Mouse (Mus musculus) right cerebral cortex, adult 18-20 months (tissue): ENCODE measurements at regions not wholly inside any gene's neighbourhood (a gene's known extent, or its start where the extent isn't known, plus 50 kb on each side); places are given as distances from the start of the nearest gene placed in this dataset.

Experiments used
- DNase-seq: peaks from one replicate; pipeline ENCODE4 v3.0.0; 2022; ENCODE audit warnings: mixed read lengths

- DNase-seq, result no peak
Observed at GRCm38 (mm10) chr9:118327904-118328303, 150.1 kb upstream of the Eomes start.

GRCm38 (mm10) chr9:118341401-118341800 is 136.6 kb upstream of the Eomes start:
- no peak for DNase-seq

- no peak for DNase-seq
Observed at GRCm38 (mm10) chr9:118354911-118355310, 123.1 kb upstream of the Eomes start.

- no peak for DNase-seq
Observed at GRCm38 (mm10) chr9:118357406-118357805, 120.6 kb upstream of the Eomes start.

- DNase-seq, result no peak
Observed at GRCm38 (mm10) chr9:118363929-118364328, 114.1 kb upstream of the Eomes start.

GRCm38 (mm10) chr9:118365431-118365830 is 112.6 kb upstream of the Eomes start:
- no peak for DNase-seq

- DNase-seq, result no peak
Observed at GRCm38 (mm10) chr9:118367314-118367713, 110.7 kb upstream of the Eomes start.

GRCm38 (mm10) chr9:118370581-118370980 is 107.4 kb upstream of the Eomes start:
- no peak for DNase-seq

- no peak for DNase-seq
Observed at GRCm38 (mm10) chr9:118374680-118375079, 103.3 kb upstream of the Eomes start.

- peak; percentile 2 for DNase-seq
Observed at GRCm38 (mm10) chr9:118379055-118379454, 99.0 kb upstream of the Eomes start.

GRCm38 (mm10) chr9:118382532-118382931 is 95.5 kb upstream of the Eomes start:
- no peak for DNase-seq

- DNase-seq, result no peak
Observed at GRCm38 (mm10) chr9:118384610-118385009, 93.4 kb upstream of the Eomes start.

GRCm38 (mm10) chr9:118387631-118388030 is 90.4 kb upstream of the Eomes start:
- DNase-seq, result no peak

- DNase-seq, result no peak
Observed at GRCm38 (mm10) chr9:118389481-118390334, 88.3 kb upstream of the Eomes start.

- no peak for DNase-seq
Observed at GRCm38 (mm10) chr9:118390679-118391078, 87.3 kb upstream of the Eomes start.

- DNase-seq, result no peak
Observed at GRCm38 (mm10) chr9:118391715-118392114, 86.3 kb upstream of the Eomes start.

GRCm38 (mm10) chr9:118392796-118393195 is 85.2 kb upstream of the Eomes start:
- DNase-seq, result no peak

GRCm38 (mm10) chr9:118393567-118393966 is 84.4 kb upstream of the Eomes start:
- DNase-seq, result no peak

- DNase-seq, result no peak
Observed at GRCm38 (mm10) chr9:118396425-118397053, 81.5 kb upstream of the Eomes start.

GRCm38 (mm10) chr9:118400520-118400919 is 77.5 kb upstream of the Eomes start:
- no peak for DNase-seq

- DNase-seq, result no peak
Observed at GRCm38 (mm10) chr9:118401170-118401569, 76.8 kb upstream of the Eomes start.

GRCm38 (mm10) chr9:118404867-118405266 is 73.1 kb upstream of the Eomes start:
- no peak for DNase-seq

GRCm38 (mm10) chr9:118405926-118406518 is 72.0 kb upstream of the Eomes start:
- no peak for DNase-seq

- DNase-seq, result no peak
Observed at GRCm38 (mm10) chr9:118416032-118416431, 62.0 kb upstream of the Eomes start.
